Mouse (Mus musculus): ENCODE measurements around the gene Slc41a3. TPM values are rescaled to one million over a fixed set of nuclear protein-coding genes. Genes with fewer than 3 reads are reported as not detected.

The Slc41a3 gene
- polyA plus RNA-seq, 1 experiment: not detected

GRCm38 (mm10) chr6:90662148-90662547 lies 57.6 kb downstream of the Slc41a3 start:
- WGBS: 98% methylated on average over 5 of the region's 5 CpGs
- TF ChIP-seq POLR2A (IDR thresholded peaks at IDR 0.05; ENCODE audit: insufficient read depth, low read depth, low read length): no peak
- no peak for TF ChIP-seq CTCF (IDR thresholded peaks at IDR 0.05; ENCODE audit: insufficient read depth, low read depth, low read length)

GRCm38 (mm10) chr6:90663736-90664135 lies 59.2 kb downstream of the Slc41a3 start:
- Histone ChIP-seq H3K4me3 (ENCODE audit: insufficient read depth, low read depth, low read length) (no peak overlapping the region), H3K4me1 (ENCODE audit: control insufficient read depth, insufficient read depth, low read length) (no peaks in the 10 kb centered on the region), H3K27ac (ENCODE audit: insufficient read depth, low read depth, low read length) (no peak overlapping the region)
- 87% methylated on average over 11 of the region's 11 CpGs for WGBS
- TF ChIP-seq CTCF (IDR thresholded peaks at IDR 0.05; ENCODE audit: insufficient read depth, low read depth, low read length) (no peak), POLR2A (IDR thresholded peaks at IDR 0.05; ENCODE audit: insufficient read depth, low read depth, low read length) (no peak)

More at GRCm38 (mm10) chr6:90662148-90662547, 57.6 kb downstream of the Slc41a3 start:
- Histone ChIP-seq H3K4me1 (ENCODE audit: control insufficient read depth, insufficient read depth, low read length) (no peaks in the 10 kb centered on the region), H3K27ac (ENCODE audit: insufficient read depth, low read depth, low read length) (no peak overlapping the region), H3K4me3 (ENCODE audit: insufficient read depth, low read depth, low read length) (no peak overlapping the region)

- no peak for TF ChIP-seq POLR2A (IDR thresholded peaks at IDR 0.05; ENCODE audit: insufficient read depth, low read depth, low read length)
- no peak for TF ChIP-seq CTCF (IDR thresholded peaks at IDR 0.05; ENCODE audit: insufficient read depth, low read depth, low read length)
- Histone ChIP-seq H3K27ac (ENCODE audit: insufficient read depth, low read depth, low read length) (no peak overlapping the region), H3K4me1 (ENCODE audit: control insufficient read depth, insufficient read depth, low read length) (0 out of 2 replicates have a peak, but pooled peaks cover 2% of the 10 kb centered on the region), H3K4me3 (ENCODE audit: insufficient read depth, low read depth, low read length) (no peak overlapping the region)
- 92% methylated on average over 9 of the region's 9 CpGs for WGBS
These were observed 64.2 kb downstream of the Slc41a3 start for GRCm38 (mm10) chr6:90668693-90669092.

- no peak for TF ChIP-seq CTCF (IDR thresholded peaks at IDR 0.05; ENCODE audit: insufficient read depth, low read depth, low read length)
- TF ChIP-seq POLR2A (IDR thresholded peaks at IDR 0.05; ENCODE audit: insufficient read depth, low read depth, low read length): no peak
- WGBS: 65% methylated on average over 4 of the region's 4 CpGs
These were observed 74.2 kb downstream of the Slc41a3 start for GRCm38 (mm10) chr6:90678759-90679158.

GRCm38 (mm10) chr6:90680401-90680800 lies 75.9 kb downstream of the Slc41a3 start:
- TF ChIP-seq CTCF (IDR thresholded peaks at IDR 0.05; ENCODE audit: insufficient read depth, low read depth, low read length) (no peak), POLR2A (IDR thresholded peaks at IDR 0.05; ENCODE audit: insufficient read depth, low read depth, low read length) (no peak)
- Histone ChIP-seq H3K4me1 (ENCODE audit: control insufficient read depth, insufficient read depth, low read length) (no peaks in the 10 kb centered on the region; the same call in 1 of the 2 replicates), H3K4me3 (ENCODE audit: insufficient read depth, low read depth, low read length) (no peak overlapping the region), H3K27ac (ENCODE audit: insufficient read depth, low read depth, low read length) (no peak overlapping the region)
- 90% methylated on average over 12 of the region's 12 CpGs for WGBS

More at GRCm38 (mm10) chr6:90678759-90679158, 74.2 kb downstream of the Slc41a3 start:
- Histone ChIP-seq H3K4me3 (ENCODE audit: insufficient read depth, low read depth, low read length) (no peak overlapping the region), H3K27ac (ENCODE audit: insufficient read depth, low read depth, low read length) (no peak overlapping the region), H3K4me1 (ENCODE audit: control insufficient read depth, insufficient read depth, low read length) (no peaks in the 10 kb centered on the region; the same call in 1 of the 2 replicates)

GRCm38 (mm10) chr6:90683831-90684532 lies 79.5 kb downstream of the Slc41a3 start:
- 81% methylated on average over 3 of the region's 3 CpGs for WGBS
- no peak overlapping the region for H3K27ac ChIP-seq (ENCODE audit: insufficient read depth, low read depth, low read length)
- TF ChIP-seq POLR2A (IDR thresholded peaks at IDR 0.05; ENCODE audit: insufficient read depth, low read depth, low read length) (no peak), CTCF (IDR thresholded peaks at IDR 0.05; ENCODE audit: insufficient read depth, low read depth, low read length) (no peak)
- peaks cover 5% of the 10 kb centered on the region for H3K4me1 ChIP-seq (ENCODE audit: control insufficient read depth, insufficient read depth, low read length)
- no peak overlapping the region for H3K4me3 ChIP-seq (ENCODE audit: insufficient read depth, low read depth, low read length)

- WGBS: 84% methylated on average over 1 of the region's 1 CpGs
- Histone ChIP-seq H3K4me1 (ENCODE audit: control insufficient read depth, insufficient read depth, low read length) (peaks cover 13% of the 10 kb centered on the region), H3K4me3 (ENCODE audit: insufficient read depth, low read depth, low read length) (no peak overlapping the region), H3K27ac (ENCODE audit: insufficient read depth, low read depth, low read length) (no peak overlapping the region)
- TF ChIP-seq CTCF (IDR thresholded peaks at IDR 0.05; ENCODE audit: insufficient read depth, low read depth, low read length) (no peak), POLR2A (IDR thresholded peaks at IDR 0.05; ENCODE audit: insufficient read depth, low read depth, low read length) (no peak)
These were observed 82.3 kb downstream of the Slc41a3 start for GRCm38 (mm10) chr6:90686812-90687211.

GRCm38 (mm10) chr6:90688003-90688402 lies 83.5 kb downstream of the Slc41a3 start:
- H3K27ac ChIP-seq (ENCODE audit: insufficient read depth, low read depth, low read length): no peak overlapping the region
- peaks cover 13% of the 10 kb centered on the region for H3K4me1 ChIP-seq (ENCODE audit: control insufficient read depth, insufficient read depth, low read length)
- TF ChIP-seq POLR2A (IDR thresholded peaks at IDR 0.05; ENCODE audit: insufficient read depth, low read depth, low read length): no peak
- no peak for TF ChIP-seq CTCF (IDR thresholded peaks at IDR 0.05; ENCODE audit: insufficient read depth, low read depth, low read length)
- no peak overlapping the region for H3K4me3 ChIP-seq (ENCODE audit: insufficient read depth, low read depth, low read length)
- 95% methylated on average over 6 of the region's 6 CpGs for WGBS

GRCm38 (mm10) chr6:90688742-90689141 lies 84.2 kb downstream of the Slc41a3 start:
- no peak for TF ChIP-seq CTCF (IDR thresholded peaks at IDR 0.05; ENCODE audit: insufficient read depth, low read depth, low read length)
- TF ChIP-seq POLR2A (IDR thresholded peaks at IDR 0.05; ENCODE audit: insufficient read depth, low read depth, low read length): no peak
- WGBS: 28% methylated on average over 3 of the region's 3 CpGs
- Histone ChIP-seq H3K4me1 (ENCODE audit: control insufficient read depth, insufficient read depth, low read length) (peaks cover 13% of the 10 kb centered on the region), H3K4me3 (ENCODE audit: insufficient read depth, low read depth, low read length) (no peak overlapping the region), H3K27ac (ENCODE audit: insufficient read depth, low read depth, low read length) (no peak overlapping the region)

Data from olfactory bulb, adult 2 months (tissue).